ENCODE assay signal across 23 mouse cellular contexts in the genomic region with DNA sequence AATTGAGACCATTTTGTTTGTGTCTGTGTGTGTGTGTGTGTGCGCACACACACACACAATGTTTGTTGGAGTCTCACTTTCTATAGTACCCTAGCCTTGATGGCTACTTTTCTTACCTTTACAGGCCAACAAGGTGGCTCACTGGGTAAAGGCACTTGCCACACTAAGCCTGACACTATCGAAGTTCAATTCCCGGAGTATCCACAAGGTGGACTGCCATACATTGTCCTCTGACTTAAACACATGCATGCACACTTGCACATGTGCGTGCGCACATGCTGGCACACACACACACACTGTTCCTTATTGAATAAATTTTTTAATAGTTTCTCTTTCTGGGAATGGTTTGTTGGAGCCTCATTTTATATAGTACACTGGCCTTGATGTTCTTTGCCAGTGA. TPM values are rescaled to one million over a fixed set of nuclear protein-coding genes. Genes with fewer than 3 reads are reported as not detected.
DNase-seq lines count a peak whose midpoint lies in the region; ATAC-seq and TF ChIP-seq lines count a peak whose summit lies in the region.
"Had no signal": no experiment of that assay in that cellular context is flagged by ENCODE, and none has a peak within 500 bp of the region (broad histone marks: within the 10 kb centered on the region; RNA-seq: fewer than 3 reads in every experiment).

No protein-coding gene starts in this region.

- peak; percentile 33 for DNase-seq in embryo, embryonic 10 days (ENCODE audit: low spot score)
- DNase-seq in embryo, embryonic 10.5 days (ENCODE audit: low spot score) = no peak
- no peak for DNase-seq in lung, embryonic 14.5 days
- DNase-seq in lung, adult 2 months = no peak
- DNase-seq in Patski (ENCODE audit: low read depth, low spot score) = no peak
- DNase-seq in right cerebral cortex, postnatal 36 days (ENCODE audit: low spot score in 2 of 2) = no peak
- DNase-seq in right cerebral cortex, postnatal 25 days = no peak
- DNase-seq: adrenal gland, postnatal 14 days; kidney, postnatal 25 days had no signal

- no peak overlapping the region for H3K9ac ChIP-seq in lung, embryonic 14.5 days
- H3K9ac ChIP-seq: embryonic facial prominence, embryonic 15.5 days; forebrain, embryonic 15.5 days; heart, embryonic 12.5 days; limb, embryonic 12.5 days had no signal

- no peak for ATAC-seq in lung, embryonic 14.5 days (ENCODE audit: insufficient read depth)
- ATAC-seq in Patski = no peak
- ATAC-seq in monocyte, adult 5-6 weeks (replicated peaks; ENCODE audit: insufficient number of reproducible peaks, low FRiP score, low TSS enrichment, poor library complexity, severe bottlenecking) = 0 out of 2 replicates have a peak, but pooled peaks have one; percentile 20
- ATAC-seq: forebrain, embryonic 15.5 days; intestine, embryonic 16.5 days had no signal

- no peak overlapping the region for H3K4me3 ChIP-seq in lung, embryonic 14.5 days (ENCODE audit: low read depth, low read length)
- H3K4me3 ChIP-seq in lung, adult 2 months (replicated peaks; ENCODE audit: extremely low read depth, low read depth, low read length) = no peak overlapping the region
- H3K4me3 ChIP-seq: embryonic facial prominence, embryonic 15.5 days; forebrain, embryonic 15.5 days; heart, embryonic 12.5 days; limb, embryonic 12.5 days; midbrain, embryonic 10.5 days had no signal

- no peaks in the 10 kb centered on the region for H3K27me3 ChIP-seq in lung, embryonic 14.5 days (ENCODE audit: insufficient read depth, low read length)
- no peaks in the 10 kb centered on the region for H3K27me3 ChIP-seq in Patski
- H3K27me3 ChIP-seq: embryonic facial prominence, embryonic 15.5 days; forebrain, embryonic 15.5 days; heart, embryonic 12.5 days; limb, embryonic 12.5 days had no signal

- 92% methylated on average over 5 of the region's 5 CpGs for WGBS in lung, embryonic 14.5 days
- 94% methylated on average over 5 of the region's 5 CpGs for WGBS in lung, adult 2 months

- no peak overlapping the region for H3K27ac ChIP-seq in lung, embryonic 14.5 days (ENCODE audit: low read depth)
- H3K27ac ChIP-seq: embryonic facial prominence, embryonic 15.5 days; forebrain, embryonic 15.5 days; limb, embryonic 12.5 days; midbrain, embryonic 10.5 days had no signal

- no peak overlapping the region for H3K4me2 ChIP-seq in lung, embryonic 14.5 days
- H3K4me2 ChIP-seq: embryonic facial prominence, embryonic 15.5 days; forebrain, embryonic 15.5 days; heart, embryonic 12.5 days; limb, embryonic 12.5 days had no signal

- CTCF ChIA-PET in Patski (lab: Charles Lee) = no interaction called here

- no peaks in the 10 kb centered on the region for H3K4me1 ChIP-seq in lung, embryonic 14.5 days (ENCODE audit: insufficient read depth)
- H3K4me1 ChIP-seq in lung, adult 2 months (ENCODE audit: control insufficient read depth, insufficient read depth, low read length) = no peaks in the 10 kb centered on the region
- H3K4me1 ChIP-seq: embryonic facial prominence, embryonic 15.5 days; forebrain, embryonic 15.5 days; heart, embryonic 12.5 days; limb, embryonic 12.5 days; midbrain, embryonic 10.5 days had no signal

- TF ChIP-seq CTCF in lung, embryonic 14.5 days (IDR thresholded peaks at IDR 0.05; ENCODE audit: low read depth) = peak; percentile 46
- TF ChIP-seq CTCF in lung, adult 2 months (IDR thresholded peaks at IDR 0.05; ENCODE audit: insufficient read depth, low read length) = no peak
- peak; percentile 17 for TF ChIP-seq CTCF in Patski (IDR thresholded peaks at IDR 0.05)

- TF ChIP-seq POLR2A in lung, adult 2 months (IDR thresholded peaks at IDR 0.05; ENCODE audit: borderline replicate concordance, extremely low read depth, low read depth, low read length) = no peak

- H3K36me3 ChIP-seq in lung, embryonic 14.5 days (ENCODE audit: insufficient read depth) = peaks cover 7% of the 10 kb centered on the region; the same call in 1 of the 2 replicates
- H3K36me3 ChIP-seq: embryonic facial prominence, embryonic 15.5 days had no signal

- in situ Hi-C loops in Patski (cut with MboI; ENCODE audit: low pct_unique_long_range_greater_than_20kb) = loop anchor here (25.0 kb wide), 1 partner anchor 1330 kb away; the partner anchor contains the start of genes Cep290 and Tmtc3

- POLR2A ChIA-PET in Patski (lab: Charles Lee) = no interaction called here

- no peaks in the 10 kb centered on the region for H3K9me3 ChIP-seq in lung, embryonic 14.5 days (ENCODE audit: low read depth, low read length)
- H3K9me3 ChIP-seq: embryonic facial prominence, embryonic 15.5 days; forebrain, embryonic 15.5 days; limb, embryonic 12.5 days; midbrain, embryonic 10.5 days had no signal

RNA-seq across cellular contexts. Expression of gene Phxr2, which starts 30.7 kb away (rescaled TPM):
- not detected in 2 replicates for polyA plus RNA-seq in lung, embryonic 14.5 days (2014; fragmentation: Nextera tagmentation; extraction: Ambion mirVana)
- polyA plus RNA-seq in lung, adult 2 months (2012; rRNA removed) = not detected in 2 replicates
- polyA plus RNA-seq in Patski (2021) = not detected
- not detected in 3 replicates for total RNA-seq in monocyte, adult 5-6 weeks (2017)
- total RNA-seq: adrenal gland, postnatal 14 days; gastrocnemius, adult 8-10 months; hematopoietic stem cell, adult 5-6 weeks; layer of hippocampus, postnatal 25 days had no signal
- polyA plus RNA-seq: C2C12; embryonic facial prominence, embryonic 15.5 days; forebrain, embryonic 15.5 days; heart, embryonic 12.5 days; intestine, embryonic 16.5 days; lung, embryonic 16.5 days; small intestine, adult 2 months; stomach, embryonic 16.5 days had no signal

RNA-seq across cellular contexts. Expression of gene Galnt4, which starts 48.8 kb away (rescaled TPM):
- polyA plus RNA-seq in lung, embryonic 14.5 days (2014; fragmentation: Nextera tagmentation; extraction: Ambion mirVana) = 18.3 and 19.2 TPM in 2 replicates
- 3.2 and 4.6 TPM in 2 replicates for polyA plus RNA-seq in lung, adult 2 months (2012; rRNA removed)
- 7.2 TPM for polyA plus RNA-seq in Patski (2021)
- 8.3 to 13.4 TPM (median 8.6 TPM) in 3 replicates for total RNA-seq in monocyte, adult 5-6 weeks (2017)

RNA-seq across cellular contexts. Expression of gene Poc1b, which starts 50.0 kb away (rescaled TPM):
- polyA plus RNA-seq in lung, embryonic 14.5 days (2014; fragmentation: Nextera tagmentation; extraction: Ambion mirVana) = 31.1 and 33.5 TPM in 2 replicates
- 6.5 and 7.3 TPM in 2 replicates for polyA plus RNA-seq in lung, adult 2 months (2012; rRNA removed)
- polyA plus RNA-seq in Patski (2021) = 10.5 TPM
- total RNA-seq in monocyte, adult 5-6 weeks (2017) = 3.5 to 11.2 TPM (median 9.5 TPM) in 3 replicates
